Mouse (Mus musculus) midbrain, embryonic 13.5 days (tissue): ENCODE data around the gene Git1. TPM values are rescaled to one million over a fixed set of nuclear protein-coding genes. Genes with fewer than 3 reads are reported as not detected.

Source experiments
- ATAC-seq: fragments of 200-750 bp; cut with Nextera tagmentation; 2 replicates; pipeline ENCODE4 v1.8.0; 2017; ENCODE audit warnings: mild to moderate bottlenecking, moderate TSS enrichment, moderate library complexity
- H3K27ac ChIP-seq: fragments of 300-500 bp; sonication (generic); 2 replicates; pipeline ENCODE4 v1.5.1; 2015; ENCODE audit warnings: inconsistent platforms, mild to moderate bottlenecking, moderate library complexity
- H3K27me3 ChIP-seq: fragments of 300-500 bp; sonication (generic); 2 replicates; pipeline ENCODE4 v1.6.1; 2015; ENCODE audit warnings: mild to moderate bottlenecking, inconsistent platforms
- H3K36me3 ChIP-seq: fragments of 300-500 bp; sonication (generic); 2 replicates; pipeline ENCODE4 v1.6.1; 2015; ENCODE audit warnings: mild to moderate bottlenecking, inconsistent platforms
- H3K4me1 ChIP-seq: fragments of 300-500 bp; sonication (generic); replicated peaks from 2 replicates; pipeline ENCODE4 v1.6.1; 2015; ENCODE audit warnings: inconsistent platforms
- H3K4me2 ChIP-seq: fragments of 300-500 bp; sonication (generic); replicated peaks from 2 replicates; pipeline ENCODE4 v1.6.1; 2015; ENCODE audit warnings: moderate library complexity, mild to moderate bottlenecking, inconsistent platforms
- H3K4me3 ChIP-seq: fragments of 300-500 bp; sonication (generic); replicated peaks from 2 replicates; pipeline ENCODE4 v1.5.1; 2015; ENCODE audit warnings: mild to moderate bottlenecking, inconsistent platforms
- H3K9ac ChIP-seq: fragments of 300-500 bp; sonication (generic); replicated peaks from 2 replicates; pipeline ENCODE4 v1.6.1; 2015; ENCODE audit warnings: mild to moderate bottlenecking, inconsistent platforms
- H3K9me3 ChIP-seq: fragments of 300-500 bp; sonication (generic); 2 replicates; pipeline ENCODE4 v1.6.1; 2016; ENCODE audit warnings: mild to moderate bottlenecking, inconsistent platforms
- WGBS: fragments of 180-500 bp; shearing (Covaris S2); methylation state at CpG from one replicate; pipeline ENCODE4 v1.1.7; 2015; 5-methylcytosine and 5-hydroxymethylcytosine counted together
- polyA plus RNA-seq: library from polyadenylated mRNA; unstranded; fragments of >200 nt; fragmentation: Nextera tagmentation; extraction: Ambion mirVana; gene quantifications from 2 replicates; pipeline ENCODE4 v1.2.1, GENCODE M21; 2015

Gene Git1
- polyA plus RNA-seq, 1 experiment from 2014 or later = 14.9 TPM

DNA sequence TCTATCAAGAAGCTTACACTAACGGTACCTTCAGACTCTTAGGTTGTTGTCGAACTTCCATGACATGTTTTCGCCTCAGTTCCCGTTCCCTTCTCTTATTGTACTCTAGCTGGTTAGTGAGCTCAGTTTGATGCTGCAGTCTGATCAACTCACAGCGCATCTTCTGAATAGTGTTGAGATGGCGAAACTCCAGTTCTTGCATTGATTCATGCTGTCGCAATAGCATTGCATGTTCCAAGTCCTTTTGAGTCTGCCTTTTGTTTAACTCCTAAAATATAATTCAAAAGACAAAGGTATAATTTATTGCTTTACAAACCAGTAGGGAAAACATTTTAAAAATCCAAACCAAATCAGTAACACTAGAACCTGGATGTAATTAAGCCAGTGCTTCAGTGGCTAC lies 51.9 kb downstream of the Git1 start:
- Histone ChIP-seq H3K4me2 (no peak overlapping the region), H3K4me3 (no peak overlapping the region), H3K27me3 (no peaks in the 10 kb centered on the region), H3K36me3 (peaks cover 78% of the 10 kb centered on the region), H3K27ac (no peak overlapping the region), H3K4me1 (no peaks in the 10 kb centered on the region), H3K9me3 (no peaks in the 10 kb centered on the region), H3K9ac (no peak overlapping the region)
- WGBS = 95% methylated on average over 7 of the region's 7 CpGs
- no peak for ATAC-seq

Other genes starting within 250 kb of the Git1 start
- 0.06 TPM in 1 of 2 replicates, not detected in the other for gene Coro6, start 31.2 kb upstream of the Git1 start, polyA plus RNA-seq
- gene Ankrd13b, start 3.9 kb upstream of the Git1 start, polyA plus RNA-seq = 20.8 and 27.6 TPM in 2 replicates
- gene Abhd15, start 21.6 kb downstream of the Git1 start, polyA plus RNA-seq = 2.4 and 2.6 TPM in 2 replicates
- 16.2 and 16.3 TPM in 2 replicates for gene Trp53i13, start 22.4 kb downstream of the Git1 start, polyA plus RNA-seq
- gene Gm10392, start 25.6 kb downstream of the Git1 start, polyA plus RNA-seq = 0.12 and 0.14 TPM in 2 replicates
- gene Taok1, start 114.3 kb downstream of the Git1 start, polyA plus RNA-seq = 23.9 and 27.1 TPM in 2 replicates
- 3.8 and 4.9 TPM in 2 replicates for gene Nufip2, start 192.6 kb downstream of the Git1 start, polyA plus RNA-seq
- 1.2 and 1.4 TPM in 2 replicates for gene Cryba1, start 231.7 kb downstream of the Git1 start, polyA plus RNA-seq